Mouse (Mus musculus): ENCODE measurements at regions not wholly inside any gene's neighbourhood (a gene's known extent, or its start where the extent isn't known, plus 50 kb on each side); places are given as distances from the start of the nearest gene placed in this dataset.

DNA sequence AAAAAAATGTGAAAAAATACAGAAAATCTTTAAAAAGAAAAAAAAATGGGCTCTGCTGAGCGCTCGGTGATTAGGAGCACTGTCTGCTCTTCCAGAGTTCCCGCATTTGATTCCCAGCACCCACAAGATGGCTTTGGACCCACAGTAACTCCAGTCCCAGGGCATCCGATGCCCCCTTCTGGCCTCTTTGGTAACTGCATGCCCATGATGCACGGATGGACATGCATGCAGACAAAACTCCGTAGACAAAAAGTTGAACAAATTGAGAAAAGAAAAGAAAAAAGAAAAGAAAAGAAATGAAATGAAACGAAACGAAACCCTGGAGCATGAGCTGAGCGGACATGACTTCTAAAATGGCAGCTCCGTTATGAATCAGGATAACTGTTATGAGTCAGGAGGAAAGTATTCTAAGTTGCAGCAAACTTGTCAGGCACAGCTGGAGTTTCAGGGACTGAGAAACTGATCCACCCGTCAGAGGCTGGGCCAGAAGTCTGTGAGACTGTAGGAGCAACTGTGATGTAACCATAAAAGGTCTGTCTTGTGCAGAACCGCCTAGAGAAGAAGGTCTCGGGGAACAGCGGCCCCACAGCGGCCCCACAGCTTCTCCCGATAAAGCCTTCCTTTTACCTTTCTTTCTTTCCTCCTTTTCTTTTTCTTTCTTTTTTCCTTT, 102.3 kb upstream of the Ubr2 start:
- H3K4me3 ChIP-seq (ENCODE audit: control insufficient read depth, low read depth, low read length), result no peak overlapping the region
- H3K36me3 ChIP-seq (ENCODE audit: control insufficient read depth, insufficient read depth, low read length), result no peaks in the 10 kb centered on the region
- no peak overlapping the region for H3K27ac ChIP-seq (ENCODE audit: control insufficient read depth, insufficient read depth, low read depth, low read length)
- no peak for TF ChIP-seq POLR2A (IDR thresholded peaks at IDR 0.05; ENCODE audit: control insufficient read depth, low read depth, low read length)
- peak; percentile 80; the same call in 1 of the 2 replicates for TF ChIP-seq CTCF (IDR thresholded peaks at IDR 0.05; ENCODE audit: control insufficient read depth, insufficient read depth, insufficient replicate concordance, low read depth, low read length)
- H3K4me1 ChIP-seq (ENCODE audit: control insufficient read depth, insufficient read depth, low read length), result no peaks in the 10 kb centered on the region; the same call in none of the 2 replicates
- no peaks in the 10 kb centered on the region for H3K27me3 ChIP-seq (ENCODE audit: control insufficient read depth, insufficient read depth, low read length)

DNA sequence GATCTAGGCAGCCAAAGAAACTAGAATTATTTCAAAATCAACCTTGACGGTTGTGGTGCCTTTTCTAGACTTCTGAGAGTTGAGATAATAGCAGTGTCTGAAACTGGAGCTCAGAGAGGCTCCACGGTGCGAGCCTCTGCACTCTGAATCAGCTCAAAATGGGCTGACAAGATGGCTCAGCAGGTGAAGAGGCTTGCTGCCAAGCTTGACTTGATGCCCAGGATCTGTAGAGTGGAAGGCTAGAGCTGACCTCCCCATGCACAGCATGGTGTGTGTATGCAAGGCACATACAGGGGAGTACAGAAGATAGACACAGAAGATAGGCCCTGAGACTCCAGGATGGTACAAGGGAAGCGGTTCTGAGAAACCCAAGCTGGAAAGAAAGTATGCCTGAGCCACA, 100.5 kb upstream of the Ubr2 start:
- Histone ChIP-seq H3K36me3 (ENCODE audit: control insufficient read depth, insufficient read depth, low read length) (no peaks in the 10 kb centered on the region), H3K4me1 (ENCODE audit: control insufficient read depth, insufficient read depth, low read length) (no peaks in the 10 kb centered on the region; the same call in none of the 2 replicates), H3K27ac (ENCODE audit: control insufficient read depth, insufficient read depth, low read depth, low read length) (no peak overlapping the region), H3K4me3 (ENCODE audit: control insufficient read depth, low read depth, low read length) (no peak overlapping the region), H3K27me3 (ENCODE audit: control insufficient read depth, insufficient read depth, low read length) (no peaks in the 10 kb centered on the region)
- no peak for TF ChIP-seq CTCF (IDR thresholded peaks at IDR 0.05; ENCODE audit: control insufficient read depth, insufficient read depth, insufficient replicate concordance, low read depth, low read length)
- TF ChIP-seq POLR2A (IDR thresholded peaks at IDR 0.05; ENCODE audit: control insufficient read depth, low read depth, low read length), result no peak

DNA sequence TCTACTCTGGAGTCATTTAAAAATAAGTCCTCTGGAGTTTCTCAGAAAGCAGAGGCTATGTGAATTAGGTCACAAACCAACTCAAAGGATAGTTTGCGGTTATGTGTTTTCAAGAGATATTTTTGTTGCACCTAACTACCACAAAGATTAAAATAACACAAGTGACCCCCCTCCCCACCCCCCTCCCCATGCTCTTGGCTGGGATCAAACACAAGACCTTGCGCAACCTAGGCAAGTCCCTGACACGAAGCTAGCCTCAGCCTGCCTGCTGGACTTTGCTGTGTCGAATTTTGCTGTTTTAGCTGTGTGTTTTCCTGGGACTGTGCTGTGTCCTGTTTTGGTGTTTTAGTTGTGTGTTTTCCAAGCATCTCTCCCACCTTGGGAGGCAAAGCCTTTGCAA, 94.0 kb upstream of the Ubr2 start:
- H3K4me3 ChIP-seq (ENCODE audit: control insufficient read depth, low read depth, low read length), result no peak overlapping the region
- TF ChIP-seq CTCF (IDR thresholded peaks at IDR 0.05; ENCODE audit: control insufficient read depth, insufficient read depth, insufficient replicate concordance, low read depth, low read length), result no peak
- TF ChIP-seq POLR2A (IDR thresholded peaks at IDR 0.05; ENCODE audit: control insufficient read depth, low read depth, low read length), result no peak
- no peaks in the 10 kb centered on the region for H3K27me3 ChIP-seq (ENCODE audit: control insufficient read depth, insufficient read depth, low read length)

DNA sequence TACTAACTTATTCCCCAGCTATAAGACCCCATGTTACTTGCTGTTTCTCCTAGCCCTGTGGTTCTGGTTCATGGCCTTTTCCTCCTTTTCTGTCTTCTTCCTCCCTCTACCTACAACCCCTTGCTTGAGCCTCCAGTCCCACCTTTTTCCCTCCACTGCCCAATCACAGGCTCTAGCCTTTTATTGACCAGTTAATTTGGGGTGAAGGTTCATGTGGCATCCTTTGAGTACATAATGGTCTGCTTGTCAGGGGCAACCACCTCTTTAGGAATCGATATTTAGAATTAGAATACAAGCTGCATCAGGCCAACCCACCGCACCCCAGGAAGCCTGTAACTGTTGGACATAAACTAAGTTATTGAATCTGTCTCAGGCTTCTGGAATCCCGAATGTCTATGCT, 84.8 kb upstream of the Ubr2 start:
- no peak for TF ChIP-seq POLR2A (IDR thresholded peaks at IDR 0.05; ENCODE audit: control insufficient read depth, low read depth, low read length)
- no peak for TF ChIP-seq CTCF (IDR thresholded peaks at IDR 0.05; ENCODE audit: control insufficient read depth, insufficient read depth, insufficient replicate concordance, low read depth, low read length)
- Histone ChIP-seq H3K27ac (ENCODE audit: control insufficient read depth, insufficient read depth, low read depth, low read length) (no peak overlapping the region), H3K27me3 (ENCODE audit: control insufficient read depth, insufficient read depth, low read length) (no peaks in the 10 kb centered on the region), H3K36me3 (ENCODE audit: control insufficient read depth, insufficient read depth, low read length) (no peaks in the 10 kb centered on the region), H3K4me1 (ENCODE audit: control insufficient read depth, insufficient read depth, low read length) (peaks cover 8% of the 10 kb centered on the region), H3K4me3 (ENCODE audit: control insufficient read depth, low read depth, low read length) (no peak overlapping the region)

More for the DNA sequence above, 94.0 kb upstream of the Ubr2 start:
- Histone ChIP-seq H3K27ac (ENCODE audit: control insufficient read depth, insufficient read depth, low read depth, low read length) (no peak overlapping the region), H3K36me3 (ENCODE audit: control insufficient read depth, insufficient read depth, low read length) (no peaks in the 10 kb centered on the region), H3K4me1 (ENCODE audit: control insufficient read depth, insufficient read depth, low read length) (no peaks in the 10 kb centered on the region)

DNA sequence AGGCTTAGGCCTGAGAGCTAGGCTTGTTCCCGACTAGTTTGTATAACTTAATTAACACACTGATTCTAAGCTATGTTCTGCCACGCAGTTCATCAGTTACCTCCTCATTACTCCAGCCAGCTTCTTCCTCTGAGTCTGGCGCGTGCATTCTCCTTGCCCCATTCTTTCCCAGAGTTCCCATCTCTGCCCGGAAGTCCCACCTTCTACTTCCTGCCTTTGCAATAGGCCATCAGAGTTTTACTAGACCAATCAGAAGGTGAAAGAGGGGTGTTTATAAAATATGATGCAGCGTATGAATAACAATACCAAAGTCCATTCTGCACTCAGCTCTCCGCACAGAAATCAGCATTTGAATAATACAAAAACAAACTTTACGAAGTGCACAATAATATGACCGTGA, 81.7 kb upstream of the Ubr2 start:
- Histone ChIP-seq H3K4me3 (ENCODE audit: control insufficient read depth, low read depth, low read length) (no peak overlapping the region; the same call in 1 of the 2 replicates), H3K27me3 (ENCODE audit: control insufficient read depth, insufficient read depth, low read length) (no peaks in the 10 kb centered on the region), H3K4me1 (ENCODE audit: control insufficient read depth, insufficient read depth, low read length) (peaks cover 8% of the 10 kb centered on the region), H3K27ac (ENCODE audit: control insufficient read depth, insufficient read depth, low read depth, low read length) (no peak overlapping the region), H3K36me3 (ENCODE audit: control insufficient read depth, insufficient read depth, low read length) (no peaks in the 10 kb centered on the region)
- TF ChIP-seq CTCF (IDR thresholded peaks at IDR 0.05; ENCODE audit: control insufficient read depth, insufficient read depth, insufficient replicate concordance, low read depth, low read length), result no peak
- TF ChIP-seq POLR2A (IDR thresholded peaks at IDR 0.05; ENCODE audit: control insufficient read depth, low read depth, low read length), result no peak

DNA sequence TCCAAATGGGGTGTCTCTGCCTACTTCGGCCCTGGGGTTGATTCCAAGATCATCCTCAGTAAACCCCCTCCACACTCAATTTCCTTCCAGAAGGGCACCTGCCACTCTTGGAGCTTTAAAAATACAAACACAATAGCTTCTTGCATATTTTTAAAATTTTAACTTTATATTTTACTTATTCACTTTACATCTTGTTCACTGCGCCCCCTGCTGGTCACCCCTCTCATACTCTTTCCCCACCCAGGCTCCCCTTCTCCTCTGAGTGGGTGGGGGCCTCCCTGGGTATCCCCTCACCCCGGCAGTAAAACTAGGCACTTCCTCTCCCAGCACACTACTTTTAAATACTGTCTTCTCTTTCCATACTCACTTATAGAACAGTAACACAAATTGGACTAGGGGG, 79.4 kb upstream of the Ubr2 start:
- Histone ChIP-seq H3K27me3 (ENCODE audit: control insufficient read depth, insufficient read depth, low read length) (no peaks in the 10 kb centered on the region), H3K36me3 (ENCODE audit: control insufficient read depth, insufficient read depth, low read length) (no peaks in the 10 kb centered on the region), H3K4me1 (ENCODE audit: control insufficient read depth, insufficient read depth, low read length) (peaks cover 8% of the 10 kb centered on the region), H3K4me3 (ENCODE audit: control insufficient read depth, low read depth, low read length) (no peak overlapping the region), H3K27ac (ENCODE audit: control insufficient read depth, insufficient read depth, low read depth, low read length) (no peak overlapping the region)
- no peak for TF ChIP-seq POLR2A (IDR thresholded peaks at IDR 0.05; ENCODE audit: control insufficient read depth, low read depth, low read length)
- peak; percentile 26; the same call in 1 of the 2 replicates for TF ChIP-seq CTCF (IDR thresholded peaks at IDR 0.05; ENCODE audit: control insufficient read depth, insufficient read depth, insufficient replicate concordance, low read depth, low read length)

DNA sequence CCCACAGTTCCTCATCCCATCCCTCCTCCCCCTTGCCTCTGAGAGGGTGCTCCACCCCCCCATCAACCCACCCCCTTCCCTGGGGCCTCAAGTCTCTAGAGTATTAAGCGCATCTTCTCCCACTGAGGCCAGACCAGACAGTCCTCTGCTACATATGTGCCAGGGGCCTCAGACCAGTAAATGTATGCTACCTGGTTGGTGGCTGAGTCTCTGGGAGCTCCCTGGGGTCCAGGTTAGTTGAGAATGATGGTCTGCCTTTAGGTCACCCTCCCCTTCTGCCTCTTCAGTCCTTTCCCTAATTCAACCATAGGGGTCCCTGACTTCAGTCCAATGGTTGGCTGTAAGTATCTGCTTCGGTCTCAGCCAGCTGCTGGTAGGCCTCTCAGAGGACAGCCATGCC, 58.9 kb upstream of the Ubr2 start:
- Histone ChIP-seq H3K27ac (ENCODE audit: control insufficient read depth, insufficient read depth, low read depth, low read length) (no peak overlapping the region), H3K27me3 (ENCODE audit: control insufficient read depth, insufficient read depth, low read length) (no peaks in the 10 kb centered on the region), H3K4me3 (ENCODE audit: control insufficient read depth, low read depth, low read length) (no peak overlapping the region), H3K36me3 (ENCODE audit: control insufficient read depth, insufficient read depth, low read length) (no peaks in the 10 kb centered on the region), H3K4me1 (ENCODE audit: control insufficient read depth, insufficient read depth, low read length) (no peaks in the 10 kb centered on the region)
- TF ChIP-seq POLR2A (IDR thresholded peaks at IDR 0.05; ENCODE audit: control insufficient read depth, low read depth, low read length) (no peak), CTCF (IDR thresholded peaks at IDR 0.05; ENCODE audit: control insufficient read depth, insufficient read depth, insufficient replicate concordance, low read depth, low read length) (no peak)

Data from testis, adult 2 months (tissue).